Mouse (Mus musculus): ENCODE measurements around the gene Spag8. TPM values are rescaled to one million over a fixed set of nuclear protein-coding genes. Genes with fewer than 3 reads are reported as not detected.

Gene Spag8
- polyA plus RNA-seq, 1 experiment = not detected

- H3K9me3 ChIP-seq (ENCODE audit: control insufficient read depth, low read length) = peaks cover 7% of the 10 kb centered on the region
- no peak for TF ChIP-seq GATA1 (IDR thresholded peaks at IDR 0.05; ENCODE audit: low read length)
- no peak for TF ChIP-seq TAL1 (IDR thresholded peaks at IDR 0.05; ENCODE audit: low read length)
- peak overlapping the region; percentile 34 for H3K4me3 ChIP-seq (replicated peaks)
- peaks cover 40% of the 10 kb centered on the region for H3K27me3 ChIP-seq (ENCODE audit: control insufficient read depth)
- H3K4me1 ChIP-seq (ENCODE audit: control insufficient read depth) = peaks cover 28% of the 10 kb centered on the region
- no peaks in the 10 kb centered on the region for H3K36me3 ChIP-seq (ENCODE audit: control insufficient read depth)
Measured at GRCm38 (mm10) chr4:43629106-43629817, 24.1 kb downstream of the Spag8 start.

GRCm38 (mm10) chr4:43620146-43620778 is 33.1 kb downstream of the Spag8 start:
- Histone ChIP-seq H3K9me3 (ENCODE audit: control insufficient read depth, low read length) (peaks cover 5% of the 10 kb centered on the region), H3K4me1 (ENCODE audit: control insufficient read depth) (no peaks in the 10 kb centered on the region), H3K4me3 (replicated peaks) (no peak overlapping the region), H3K27me3 (ENCODE audit: control insufficient read depth) (peaks cover 5% of the 10 kb centered on the region), H3K36me3 (ENCODE audit: control insufficient read depth) (no peaks in the 10 kb centered on the region)
- no peak for TF ChIP-seq GATA1 (IDR thresholded peaks at IDR 0.05; ENCODE audit: low read length)
- TF ChIP-seq TAL1 (IDR thresholded peaks at IDR 0.05; ENCODE audit: low read length) = no peak

- H3K4me3 ChIP-seq (replicated peaks) = peak overlapping the region; percentile 14
- H3K27me3 ChIP-seq (ENCODE audit: control insufficient read depth) = no peaks in the 10 kb centered on the region
- peaks cover 22% of the 10 kb centered on the region for H3K4me1 ChIP-seq (ENCODE audit: control insufficient read depth)
- no peaks in the 10 kb centered on the region for H3K36me3 ChIP-seq (ENCODE audit: control insufficient read depth)
- no peaks in the 10 kb centered on the region for H3K9me3 ChIP-seq (ENCODE audit: control insufficient read depth, low read length)
- TF ChIP-seq TAL1 (IDR thresholded peaks at IDR 0.05; ENCODE audit: low read length) (no peak), GATA1 (IDR thresholded peaks at IDR 0.05; ENCODE audit: low read length) (no peak)
Measured at GRCm38 (mm10) chr4:43613060-43613730, 40.2 kb downstream of the Spag8 start.

GRCm38 (mm10) chr4:43612534-43612933 is 40.9 kb downstream of the Spag8 start:
- Histone ChIP-seq H3K4me1 (ENCODE audit: control insufficient read depth) (peaks cover 23% of the 10 kb centered on the region), H3K27me3 (ENCODE audit: control insufficient read depth) (no peaks in the 10 kb centered on the region), H3K9me3 (ENCODE audit: control insufficient read depth, low read length) (no peaks in the 10 kb centered on the region), H3K36me3 (ENCODE audit: control insufficient read depth) (no peaks in the 10 kb centered on the region), H3K4me3 (replicated peaks) (peak overlapping the region; percentile 29)
- no peak for TF ChIP-seq GATA1 (IDR thresholded peaks at IDR 0.05; ENCODE audit: low read length)
- no peak for TF ChIP-seq TAL1 (IDR thresholded peaks at IDR 0.05; ENCODE audit: low read length)

GRCm38 (mm10) chr4:43604751-43605685 is 48.4 kb downstream of the Spag8 start:
- Histone ChIP-seq H3K27me3 (ENCODE audit: control insufficient read depth) (no peaks in the 10 kb centered on the region), H3K9me3 (ENCODE audit: control insufficient read depth, low read length) (no peaks in the 10 kb centered on the region), H3K4me3 (replicated peaks) (peak overlapping the region; percentile 49), H3K4me1 (ENCODE audit: control insufficient read depth) (peaks cover 73% of the 10 kb centered on the region), H3K36me3 (ENCODE audit: control insufficient read depth) (no peaks in the 10 kb centered on the region)
- TF ChIP-seq GATA1 (IDR thresholded peaks at IDR 0.05; ENCODE audit: low read length) (peak; percentile 95), TAL1 (IDR thresholded peaks at IDR 0.05; ENCODE audit: low read length) (peak; percentile 90)

- Histone ChIP-seq H3K27me3 (ENCODE audit: control insufficient read depth) (no peaks in the 10 kb centered on the region), H3K4me3 (replicated peaks) (no peak overlapping the region), H3K36me3 (ENCODE audit: control insufficient read depth) (no peaks in the 10 kb centered on the region), H3K4me1 (ENCODE audit: control insufficient read depth) (peaks cover 81% of the 10 kb centered on the region), H3K9me3 (ENCODE audit: control insufficient read depth, low read length) (no peaks in the 10 kb centered on the region)
- TF ChIP-seq TAL1 (IDR thresholded peaks at IDR 0.05; ENCODE audit: low read length) = no peak
Measured at GRCm38 (mm10) chr4:43604099-43604498, 49.3 kb downstream of the Spag8 start.

Other genes starting within 250 kb of the Spag8 start
- gene Fam166b, start 224.5 kb downstream of the Spag8 start, polyA plus RNA-seq (2012) = 0.05 and 0.10 TPM in 2 replicates
- gene Tesk1, start 211.7 kb downstream of the Spag8 start, polyA plus RNA-seq (2012) = 1.6 and 1.9 TPM in 2 replicates
- gene Cd72, start 199.0 kb downstream of the Spag8 start, polyA plus RNA-seq (2012) = 0.09 TPM in 1 of 2 replicates, not detected in the other
- not detected in 2 replicates for gene Sit1, start 169.9 kb downstream of the Spag8 start, polyA plus RNA-seq (2012)
- 10.5 and 12.4 TPM in 2 replicates for gene Ccdc107, start 160.7 kb downstream of the Spag8 start, polyA plus RNA-seq (2012)
- gene Arhgef39, start 153.9 kb downstream of the Spag8 start, polyA plus RNA-seq (2012) = 9.4 and 10.5 TPM in 2 replicates
- not detected in 2 replicates for gene Car9, start 146.6 kb downstream of the Spag8 start, polyA plus RNA-seq (2012)
- 0.13 TPM in 1 of 2 replicates, not detected in the other for gene Tpm2, start 129.8 kb downstream of the Spag8 start, polyA plus RNA-seq (2012)
- gene Creb3, start 91.3 kb downstream of the Spag8 start, polyA plus RNA-seq (2012) = 0.10 and 0.20 TPM in 2 replicates
- 17.6 and 19.2 TPM in 2 replicates for gene Tln1, start 90.9 kb downstream of the Spag8 start, polyA plus RNA-seq (2012)
- gene Rgp1, start 74.9 kb downstream of the Spag8 start, polyA plus RNA-seq (2012) = 3.5 and 7.2 TPM in 2 replicates
- gene Gba2, start 74.7 kb downstream of the Spag8 start, polyA plus RNA-seq (2012) = 0.70 and 1.1 TPM in 2 replicates
- not detected in 2 replicates for gene Msmp, start 69.1 kb downstream of the Spag8 start, polyA plus RNA-seq (2012)
- 0.15 TPM in 1 of 2 replicates, not detected in the other for gene Npr2, start 21.7 kb downstream of the Spag8 start, polyA plus RNA-seq (2012)
- gene Hint2, start 2.9 kb upstream of the Spag8 start, polyA plus RNA-seq (2012) = 3.9 and 4.6 TPM in 2 replicates
- gene Tmem8b, start 15.4 kb upstream of the Spag8 start, polyA plus RNA-seq (2012) = 0.03 and 0.11 TPM in 2 replicates
- 0.03 and 0.04 TPM in 2 replicates for gene Fam221b, start 15.6 kb upstream of the Spag8 start, polyA plus RNA-seq (2012)
- gene Olfr70, start 47.2 kb upstream of the Spag8 start, polyA plus RNA-seq (2012) = not detected in 2 replicates
- gene Olfr71, start 56.7 kb upstream of the Spag8 start, polyA plus RNA-seq (2012) = not detected in 2 replicates
- not detected in 2 replicates for gene Hrct1, start 73.6 kb upstream of the Spag8 start, polyA plus RNA-seq (2012)
- not detected in 2 replicates for gene Spaar, start 76.4 kb upstream of the Spag8 start, polyA plus RNA-seq (2012)
- gene Olfr159, start 117.4 kb upstream of the Spag8 start, polyA plus RNA-seq (2012) = not detected in 2 replicates
- gene Olfr156, start 170.3 kb upstream of the Spag8 start, polyA plus RNA-seq (2012) = not detected in 2 replicates
- not detected in 2 replicates for gene Olfr157, start 186.6 kb upstream of the Spag8 start, polyA plus RNA-seq (2012)
- not detected in 2 replicates for gene Olfr155, start 198.0 kb upstream of the Spag8 start, polyA plus RNA-seq (2012)
- not detected in 2 replicates for gene Reck, start 221.9 kb upstream of the Spag8 start, polyA plus RNA-seq (2012)

Measured in erythroblast, embryonic 14.5 days (primary cell).